Mouse (Mus musculus) CH12.LX (cell line): ENCODE results near the gene Chst15. TPM values are rescaled to one million over a fixed set of nuclear protein-coding genes. Genes with fewer than 3 reads are reported as not detected.

Experiments
- DNase-seq: peaks from one replicate; pipeline ENCODE4 v3.0.0-alpha.2; 2013; ENCODE audit errors: extremely low read depth
- H3K27ac ChIP-seq: 2 replicates; pipeline ENCODE4 v1.5.1; 2012; ENCODE audit warnings: low read depth, mild to moderate bottlenecking, control low read depth, moderate library complexity; ENCODE audit not compliant: insufficient read depth
- H3K27me3 ChIP-seq: replicated peaks from 2 replicates; pipeline ENCODE3; 2012; ENCODE audit warnings: inconsistent platforms
- H3K36me3 ChIP-seq, 2 experiments: replicated peaks in 1 of 2; 2 replicates each; pipeline versions ENCODE3 to v1.6.1; 2012; ENCODE audit warnings: inconsistent platforms in 1 of 2, low read length in 1 of 2, mild to moderate bottlenecking in 1 of 2, mixed read lengths in 1 of 2, moderate library complexity in 1 of 2; ENCODE audit not compliant: control insufficient read depth in 1 of 2, insufficient read depth in 1 of 2
- H3K4me1 ChIP-seq, 2 experiments: 2 replicates each; pipeline ENCODE4 v1.6.1; 2012; ENCODE audit warnings: inconsistent platforms in 1 of 2, moderate library complexity in 1 of 2; ENCODE audit not compliant: insufficient read depth in 2 of 2, control insufficient read depth in 1 of 2
- H3K4me2 ChIP-seq: 2 replicates; pipeline ENCODE4 v1.6.1; 2012; ENCODE audit warnings: low read depth, mild to moderate bottlenecking, control low read depth; ENCODE audit not compliant: poor library complexity, insufficient read depth, severe bottlenecking
- H3K4me3 ChIP-seq, 3 experiments: fragments of 150-350 bp in 1 of 3; sonication (generic) in 1 of 3; replicated peaks in 1 of 3; 2 replicates each; pipeline versions ENCODE3 to v1.5.1; 2011 to 2012; ENCODE audit warnings: low read depth in 2 of 3, low read length in 2 of 3, mild to moderate bottlenecking in 2 of 3, moderate library complexity in 2 of 3, control low read depth in 1 of 3, improper control_type of control experiment in 1 of 3, inconsistent platforms in 1 of 3, mixed read lengths in 1 of 3; ENCODE audit not compliant: poor library complexity in 1 of 3
- H3K79me2 ChIP-seq: replicated peaks from 2 replicates; pipeline ENCODE4 v1.6.1; 2012; ENCODE audit warnings: mild to moderate bottlenecking, moderate library complexity; ENCODE audit not compliant: control insufficient read depth, poor library complexity, insufficient read depth, severe bottlenecking; ENCODE audit errors: extremely low read depth
- H3K9ac ChIP-seq: 2 replicates; pipeline ENCODE4 v1.6.1; 2012; ENCODE audit warnings: low read depth, mild to moderate bottlenecking, control low read depth, moderate library complexity; ENCODE audit not compliant: insufficient read depth
- H3K9me3 ChIP-seq: replicated peaks from 2 replicates; pipeline ENCODE3; 2012; ENCODE audit warnings: low read length, inconsistent platforms, mixed read lengths
- CHD1 ChIP-seq: IDR thresholded peaks from 2 replicates; pipeline ENCODE4 v1.6.1; 2012; ENCODE audit warnings: low read depth, low read length, improper control_type of control experiment, inconsistent platforms
- GABPA ChIP-seq: IDR thresholded peaks from 2 replicates; pipeline ENCODE4 v1.6.1; 2012; ENCODE audit warnings: low read depth, low read length, improper control_type of control experiment, inconsistent platforms; ENCODE audit not compliant: insufficient replicate concordance
- KAT2A ChIP-seq: IDR thresholded peaks from 2 replicates; pipeline ENCODE4 v1.6.1; 2012; ENCODE audit warnings: low read length, improper control_type of control experiment, inconsistent platforms; ENCODE audit not compliant: insufficient replicate concordance
- MAZ ChIP-seq: IDR thresholded peaks from 2 replicates; pipeline ENCODE4 v1.6.1; 2012; ENCODE audit warnings: low read depth, mild to moderate bottlenecking, inconsistent platforms, low read length, improper control_type of control experiment, moderate library complexity
- MEF2A ChIP-seq: IDR thresholded peaks from 2 replicates; pipeline ENCODE4 v1.6.1; 2014; ENCODE audit warnings: low read depth, mild to moderate bottlenecking, inconsistent platforms, low read length, improper control_type of control experiment, borderline replicate concordance
- MXI1 ChIP-seq: IDR thresholded peaks from 2 replicates; pipeline ENCODE4 v1.6.1; 2011; ENCODE audit warnings: mild to moderate bottlenecking, low read depth, low read length, improper control_type of control experiment
- MYC ChIP-seq: IDR thresholded peaks from 2 replicates; pipeline ENCODE4 v1.6.1; 2011; ENCODE audit warnings: low read depth, mild to moderate bottlenecking, improper control_type of control experiment, low read length
- POLR2AphosphoS2 ChIP-seq: IDR thresholded peaks from 2 replicates; pipeline ENCODE4 v1.6.1; 2011; ENCODE audit warnings: low read depth, low read length, improper control_type of control experiment
- RAD21 ChIP-seq: IDR thresholded peaks from 2 replicates; pipeline ENCODE4 v1.6.1; 2011; ENCODE audit warnings: low read depth, mild to moderate bottlenecking, low read length, improper control_type of control experiment, moderate library complexity
- SMC3 ChIP-seq: IDR thresholded peaks from 2 replicates; pipeline ENCODE4 v1.6.1; 2011; ENCODE audit warnings: low read depth, low read length, improper control_type of control experiment
- UBTF ChIP-seq: IDR thresholded peaks from 2 replicates; pipeline ENCODE4 v1.6.1; 2012; ENCODE audit warnings: low read depth, mild to moderate bottlenecking, inconsistent platforms, low read length, improper control_type of control experiment, moderate library complexity
- USF2 ChIP-seq: conservative IDR thresholded peaks from 2 replicates; pipeline ENCODE4 v1.6.1; 2011; ENCODE audit warnings: low read depth, low read length, improper control_type of control experiment
- ZMIZ1 ChIP-seq: IDR thresholded peaks from 2 replicates; pipeline ENCODE4 v1.6.1; 2012; ENCODE audit warnings: low read depth, mild to moderate bottlenecking, inconsistent platforms, low read length, improper control_type of control experiment
- ZNF384 ChIP-seq: IDR thresholded peaks from 2 replicates; pipeline ENCODE4 v1.6.1; 2012; ENCODE audit warnings: low read depth, low read length, improper control_type of control experiment, inconsistent platforms
- dilution Hi-C: fragments of 300-500 bp; cut with MboI; formaldehyde crosslinking; loops from 2 replicates; pipeline ENCODE4 v1.14.3; 2020; ENCODE audit warnings: low sequenced_read_pairs; ENCODE audit not compliant: extremely low pct_unique_long_range_greater_than_20kb, extremely low pct_ligation_motif_present
- in situ Hi-C: fragments of 300-500 bp; cut with MboI; formaldehyde crosslinking; loops from 3 replicates; pipeline ENCODE4 v1.14.3; 2019; ENCODE audit warnings: low sequenced_read_pairs, low pct_ligation_motif_present, low pct_unique_long_range_greater_than_20kb, mixed read lengths
- polyA plus RNA-seq: library from polyadenylated mRNA; unstranded; fragments of >175 nt; gene quantifications from 2 replicates; pipeline ENCODE4 v1.2.1, GENCODE M21; 2012; ENCODE audit warnings: low read depth; ENCODE audit not compliant: insufficient read length
- total RNA-seq, 2 experiments: library from RNA; depleted of rRNA; stranded (reverse); fragments of 300-350 nt in 1 of 2; fragments of >200 nt in 1 of 2; gene quantifications; 2 replicates each; pipeline ENCODE4 v1.2.3; 2012 to 2014

The Chst15 gene
- total and polyA plus RNA-seq, 3 experiments, result 0.42 to 0.81 (median 0.57) TPM

DNA sequence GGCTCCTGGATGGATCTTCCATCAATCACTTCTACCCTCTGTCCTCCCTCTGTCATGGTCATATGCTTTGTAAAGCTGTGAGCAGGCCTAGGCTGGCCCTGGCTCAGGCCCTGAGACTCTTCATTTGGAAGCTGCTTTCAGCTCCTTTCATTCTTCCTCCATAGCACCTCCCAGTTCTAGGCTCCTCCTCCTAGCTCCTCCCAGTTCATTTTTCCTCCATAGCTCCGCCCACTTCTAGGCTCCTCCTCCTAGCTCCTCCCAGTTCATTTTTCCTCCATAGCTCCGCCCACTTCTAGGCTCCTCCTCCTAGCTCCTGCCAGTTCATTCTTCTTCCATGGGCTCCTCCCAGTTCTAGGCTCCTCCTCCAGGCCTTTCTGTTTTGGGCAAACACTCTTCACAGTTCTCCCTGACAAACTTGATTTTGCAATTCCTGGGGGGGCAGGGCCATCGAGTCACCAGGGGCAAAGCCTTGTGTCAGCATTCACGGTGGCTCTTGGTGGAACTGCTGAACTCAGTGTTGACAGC lies 74.3 kb downstream of the Chst15 start:
- H3K27me3 ChIP-seq, result peaks cover 4% of the 10 kb centered on the region
- H3K4me2 ChIP-seq, result no peak overlapping the region
- H3K4me3 ChIP-seq, result no peak overlapping the region
- no peak overlapping the region for H3K27ac ChIP-seq
- dilution Hi-C loops, result no loop called here
- H3K9ac ChIP-seq, result no peak overlapping the region
- peak; percentile 23 for DNase-seq
- H3K9me3 ChIP-seq, result no peaks in the 10 kb centered on the region
- 0 out of 4 replicates have a peak, but pooled peaks cover 2 to 3% of the 10 kb centered on the region in 2 experiments for H3K4me1 ChIP-seq
- H3K79me2 ChIP-seq, result no peaks in the 10 kb centered on the region
- no peaks in the 10 kb centered on the region for H3K36me3 ChIP-seq
- in situ Hi-C loops, result no loop called here
- TF ChIP-seq MXI1 (no peak), UBTF (no peak), USF2 (no peak), MAZ (no peak), KAT2A (no peak)
- TF ChIP-seq, all 38 proteins: peak for 0

DNA sequence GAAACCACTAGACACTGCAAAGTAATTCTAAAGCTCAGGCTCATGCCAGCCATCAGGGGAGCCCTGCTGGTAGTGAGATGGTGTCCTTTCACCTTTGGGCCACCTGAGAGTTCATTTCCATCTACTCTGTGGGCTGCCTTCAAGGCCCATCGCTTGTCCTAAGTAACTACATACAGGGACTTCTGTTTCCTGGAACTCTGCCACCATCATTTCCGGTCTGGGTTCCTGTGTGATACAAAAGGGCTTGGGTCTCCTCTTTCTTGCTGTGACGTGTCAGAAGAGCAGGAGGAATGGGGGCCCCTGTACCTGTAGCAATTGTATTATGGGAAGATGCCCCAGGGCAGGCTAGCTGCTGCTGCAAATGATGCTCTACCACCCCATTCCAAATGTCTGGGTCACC lies 78.1 kb downstream of the Chst15 start:
- dilution Hi-C loops, result no loop called here
- H3K4me1 ChIP-seq, result no peaks in the 10 kb centered on the region
- H3K9ac ChIP-seq, result no peak overlapping the region
- H3K27me3 ChIP-seq, result peaks cover 12% of the 10 kb centered on the region
- H3K79me2 ChIP-seq, result no peaks in the 10 kb centered on the region
- no peak for TF ChIP-seq RAD21
- TF ChIP-seq POLR2AphosphoS2, result no peak
- no peak for TF ChIP-seq MYC
- no peak for TF ChIP-seq SMC3
- TF ChIP-seq USF2, result no peak
- no peak for TF ChIP-seq MEF2A
- TF ChIP-seq ZNF384, result no peak
- no peak for DNase-seq
- H3K27ac ChIP-seq, result no peak overlapping the region
- H3K4me2 ChIP-seq, result no peak overlapping the region
- in situ Hi-C loops, result no loop called here
- H3K9me3 ChIP-seq, result no peaks in the 10 kb centered on the region
- H3K36me3 ChIP-seq, result no peaks in the 10 kb centered on the region
- no peak overlapping the region for H3K4me3 ChIP-seq

DNA sequence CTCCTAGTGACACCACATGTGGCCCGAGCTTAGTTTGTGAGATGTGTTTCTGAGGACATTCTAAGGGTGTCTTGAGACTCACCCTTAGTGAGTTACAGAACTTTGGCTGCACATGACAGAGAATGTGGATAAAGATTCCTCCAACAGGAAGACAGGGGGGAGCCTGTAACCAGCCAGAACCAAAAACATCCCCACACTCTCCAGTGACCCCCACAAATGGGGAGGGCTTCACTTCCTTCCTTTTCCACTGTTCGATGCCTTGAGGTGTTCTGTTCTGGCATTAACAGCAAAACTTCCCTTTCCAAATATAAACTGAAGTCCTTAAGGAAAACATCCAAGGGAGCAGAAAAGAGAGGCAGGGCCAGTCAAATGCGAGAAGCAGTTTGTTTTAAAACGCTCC lies 79.8 kb downstream of the Chst15 start:
- H3K4me2 ChIP-seq, result no peak overlapping the region
- no peaks in the 10 kb centered on the region for H3K9me3 ChIP-seq
- H3K27ac ChIP-seq, result no peak overlapping the region
- no peak for DNase-seq
- TF ChIP-seq CHD1, result no peak
- no peak for TF ChIP-seq GABPA
- no peak for TF ChIP-seq ZNF384
- no peak for TF ChIP-seq USF2
- TF ChIP-seq ZMIZ1, result no peak
- dilution Hi-C loops (no loop called here), in situ Hi-C loops (no loop called here)
- no peaks in the 10 kb centered on the region for H3K36me3 ChIP-seq
- no peak overlapping the region for H3K9ac ChIP-seq
- no peak overlapping the region for H3K4me3 ChIP-seq
- 0 out of 4 replicates have a peak, but pooled peaks cover 0 to 3% of the 10 kb centered on the region in 2 experiments for H3K4me1 ChIP-seq
- no peaks in the 10 kb centered on the region for H3K79me2 ChIP-seq
- peaks cover 24% of the 10 kb centered on the region for H3K27me3 ChIP-seq
